Mouse (Mus musculus) ovary, postnatal 14 days (tissue): ENCODE results near the gene Gucy2e.

ENCODE experiments used
- DNase-seq: peaks from one replicate; pipeline ENCODE4 v3.0.0; 2022; ENCODE audit warnings: low spot score

Gene Gucy2e

DNA sequence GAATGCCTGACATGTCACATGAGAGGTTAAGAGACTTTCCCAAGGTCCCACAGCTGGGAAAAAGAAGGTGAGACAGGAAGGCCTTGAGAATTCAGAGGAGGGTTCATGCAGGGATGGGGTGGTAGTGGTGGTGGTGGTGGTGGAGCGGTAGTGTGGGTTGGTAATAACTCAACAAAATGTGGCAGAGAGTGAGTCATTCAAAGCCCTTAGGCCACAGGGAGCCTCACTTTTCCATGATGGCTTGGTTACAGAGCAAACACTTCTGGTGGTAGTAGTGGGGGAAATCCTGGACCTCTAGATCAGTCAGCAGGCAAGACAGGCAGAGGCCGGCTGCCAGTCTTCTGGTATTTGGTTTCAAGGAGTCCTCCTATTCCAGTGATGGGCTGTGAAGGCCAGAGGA is 64.2 kb downstream of the Gucy2e start:
- DNase-seq = no peak

GRCm38 (mm10) chr11:69171626-69172025 is 65.2 kb downstream of the Gucy2e start:
- DNase-seq = peak; percentile 76

- peak; percentile 32 for DNase-seq
Observed at GRCm38 (mm10) chr11:69169313-69169712, 67.5 kb downstream of the Gucy2e start.
